17 mouse cellular contexts compared by ENCODE assay signal in the genomic region with DNA sequence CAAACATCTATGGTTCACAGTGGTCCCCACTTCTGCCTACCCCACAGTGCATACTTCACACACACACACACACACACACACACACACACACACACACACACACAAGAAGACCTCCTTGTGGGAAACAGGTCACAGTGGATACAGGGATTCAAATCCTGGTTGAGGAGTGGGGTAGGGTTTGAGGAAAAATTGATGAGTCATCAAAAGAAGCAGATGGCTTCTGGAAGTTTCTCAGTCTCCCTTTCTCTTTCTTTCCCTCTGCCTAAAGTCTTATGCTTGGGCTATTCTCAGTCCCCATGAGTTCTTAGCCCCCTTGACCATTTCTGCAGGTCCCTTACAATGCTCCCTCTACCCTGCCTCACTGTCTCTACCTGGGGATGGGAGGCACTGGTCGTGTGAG. TPM values are rescaled to one million over a fixed set of nuclear protein-coding genes. Genes with fewer than 3 reads are reported as not detected.
"Had no signal": no experiment of that assay in that cellular context is flagged by ENCODE, and none has a peak within 500 bp of the region (broad histone marks: within the 10 kb centered on the region; RNA-seq: fewer than 3 reads in every experiment).

No protein-coding gene starts in this region.

- H3K27me3 ChIP-seq: neural tube, embryonic 13.5 days; neural tube, embryonic 15.5 days; stomach, embryonic 15.5 days had no signal

- DNase-seq: retina, postnatal 1 day; right cerebral cortex, adult 18-20 months; right cerebral cortex, postnatal 14 days; right cerebral cortex, postnatal 25 days; right cerebral cortex, postnatal 4 days; spleen, adult 18-20 months; thymus, adult 18-20 months; thymus, adult 2 months; thymus, postnatal 14 days; thymus, postnatal 25 days; thymus, postnatal 36 days; thymus, postnatal 4 days had no signal

- H3K4me2 ChIP-seq: neural tube, embryonic 13.5 days; neural tube, embryonic 15.5 days; stomach, embryonic 15.5 days had no signal

- H3K4me3 ChIP-seq: neural tube, embryonic 13.5 days; neural tube, embryonic 15.5 days; stomach, embryonic 15.5 days had no signal

- H3K4me1 ChIP-seq: neural tube, embryonic 13.5 days; neural tube, embryonic 15.5 days; stomach, embryonic 15.5 days had no signal

- H3K9ac ChIP-seq: neural tube, embryonic 13.5 days; neural tube, embryonic 15.5 days; stomach, embryonic 15.5 days had no signal

- H3K27ac ChIP-seq: neural tube, embryonic 13.5 days; neural tube, embryonic 15.5 days; stomach, embryonic 15.5 days; stomach, postnatal 0 days had no signal

- H3K9me3 ChIP-seq: neural tube, embryonic 13.5 days; neural tube, embryonic 15.5 days; stomach, embryonic 15.5 days had no signal

- H3K36me3 ChIP-seq: neural tube, embryonic 13.5 days; neural tube, embryonic 15.5 days; stomach, embryonic 15.5 days had no signal

RNA-seq across cellular contexts. Expression of gene Rassf10, which starts 56.4 kb away (rescaled TPM):
- total RNA-seq: neutrophil, adult 5-6 weeks had no signal
